8 mouse cellular contexts compared by ENCODE assay signal in the genomic region with DNA sequence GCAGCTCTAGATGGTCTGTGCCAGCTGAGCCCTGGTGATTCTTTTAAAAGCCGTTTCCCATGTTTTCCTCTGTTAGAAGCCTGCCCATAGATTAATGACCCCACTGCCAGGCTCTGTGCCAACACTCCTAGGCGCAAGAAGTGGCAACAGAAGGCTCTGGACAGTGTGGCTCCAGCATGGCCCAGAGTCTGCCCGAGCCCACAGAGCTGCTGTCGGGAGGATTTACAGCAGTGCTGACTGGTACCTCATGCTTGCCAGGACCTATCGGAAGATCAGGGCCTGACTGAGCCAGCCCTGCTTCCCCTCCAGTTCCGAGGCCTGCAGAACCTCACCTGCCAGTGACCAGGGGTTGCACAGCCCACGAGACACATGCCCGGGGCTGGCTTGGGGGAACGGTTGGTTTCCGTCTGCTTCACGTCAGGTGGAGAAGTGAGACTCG.
DNase-seq lines count a peak whose midpoint lies in the region; ATAC-seq lines count a peak whose summit lies in the region.

No protein-coding gene starts in this region.

- peak; percentile 64 for DNase-seq in adrenal gland, adult 2 months
- DNase-seq in adrenal gland, postnatal 4 days (ENCODE audit: low spot score in 2 of 2) = no peak
- peak; percentile 54 for DNase-seq in lung, postnatal 10 days
- no peak for DNase-seq in lung, adult 18-20 months
- peak; percentile 34 for DNase-seq in splenic B cell, adult 2 months (ENCODE audit: low read depth, low spot score)
- DNase-seq in thymus, adult 18-20 months = no peak
- no peak for DNase-seq in natural killer cell, adult 2 months (ENCODE audit: low spot score in 2 of 2)

- H3K4me1 ChIP-seq in intestine, embryonic 15.5 days (replicated peaks) = peaks cover 4% of the 10 kb centered on the region; the same call in 1 of the 2 replicates

- no peak overlapping the region for H3K9ac ChIP-seq in intestine, embryonic 15.5 days

- H3K4me2 ChIP-seq in intestine, embryonic 15.5 days (replicated peaks) = no peak overlapping the region

- peak; percentile 51 for ATAC-seq in intestine, embryonic 15.5 days

- H3K27me3 ChIP-seq in intestine, embryonic 15.5 days (replicated peaks) = no peaks in the 10 kb centered on the region
- no peaks in the 10 kb centered on the region for H3K27me3 ChIP-seq in splenic B cell, adult 2 months (ENCODE audit: control insufficient read depth, insufficient read depth, low read length, poor library complexity, severe bottlenecking)

- no peak overlapping the region for H3K4me3 ChIP-seq in intestine, embryonic 15.5 days (replicated peaks)

- H3K36me3 ChIP-seq in intestine, embryonic 15.5 days = no peaks in the 10 kb centered on the region
- no peaks in the 10 kb centered on the region; the same call in none of the 2 replicates for H3K36me3 ChIP-seq in splenic B cell, adult 2 months (ENCODE audit: control insufficient read depth, insufficient read depth, low read length, poor library complexity, severe bottlenecking)

- WGBS in intestine, embryonic 15.5 days = 49% methylated on average over 12 of the region's 12 CpGs

- no peak overlapping the region for H3K27ac ChIP-seq in intestine, embryonic 15.5 days

- H3K9me3 ChIP-seq in intestine, embryonic 15.5 days = no peaks in the 10 kb centered on the region

Comparison
In these comparisons a context has a peak if more than half of its experiments do, and no peak if none do; other contexts are left out.
1. DNase-seq: peak in adrenal gland, adult 2 months (single experiment), lung, postnatal 10 days (single experiment) and splenic B cell, adult 2 months (single experiment); none in adrenal gland, postnatal 4 days (0 of 2), lung, adult 18-20 months (0 of 2), thymus, adult 18-20 months (0 of 2) and natural killer cell, adult 2 months (0 of 2).